Mouse (Mus musculus) ovary, postnatal 14 days (tissue): ENCODE data around the gene Lyve1.

Experiments
- DNase-seq: peaks from one replicate; pipeline ENCODE4 v3.0.0; 2022; ENCODE audit warnings: low spot score

Gene Lyve1

GRCm38 (mm10) chr7:110809585-110810557, 53.2 kb downstream of the Lyve1 start:
- DNase-seq: no peak

DNA sequence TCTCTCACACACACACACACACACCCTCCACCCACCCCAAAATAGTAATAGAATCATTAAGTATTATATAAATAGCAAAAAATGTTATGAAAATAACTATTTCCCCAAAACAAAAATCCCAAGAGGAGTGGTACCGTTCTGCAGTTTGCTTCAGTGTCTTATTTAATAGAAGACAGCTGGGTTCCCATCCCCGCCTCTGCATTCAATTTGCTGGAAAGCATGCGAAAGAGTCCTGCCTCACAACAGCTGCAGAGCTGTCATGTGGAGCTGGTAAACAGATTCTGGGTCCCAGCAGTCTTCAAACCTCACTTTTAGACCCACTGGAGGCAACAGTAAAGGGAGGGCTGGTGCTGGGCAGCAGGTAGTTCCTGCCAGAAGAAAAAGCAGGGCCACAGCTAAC, 54.1 kb downstream of the Lyve1 start:
- no peak for DNase-seq

GRCm38 (mm10) chr7:110807460-110808030, 55.5 kb downstream of the Lyve1 start:
- no peak for DNase-seq

GRCm38 (mm10) chr7:110804266-110804665, 58.8 kb downstream of the Lyve1 start:
- DNase-seq: no peak

GRCm38 (mm10) chr7:110803131-110803530, 59.9 kb downstream of the Lyve1 start:
- DNase-seq: no peak

DNA sequence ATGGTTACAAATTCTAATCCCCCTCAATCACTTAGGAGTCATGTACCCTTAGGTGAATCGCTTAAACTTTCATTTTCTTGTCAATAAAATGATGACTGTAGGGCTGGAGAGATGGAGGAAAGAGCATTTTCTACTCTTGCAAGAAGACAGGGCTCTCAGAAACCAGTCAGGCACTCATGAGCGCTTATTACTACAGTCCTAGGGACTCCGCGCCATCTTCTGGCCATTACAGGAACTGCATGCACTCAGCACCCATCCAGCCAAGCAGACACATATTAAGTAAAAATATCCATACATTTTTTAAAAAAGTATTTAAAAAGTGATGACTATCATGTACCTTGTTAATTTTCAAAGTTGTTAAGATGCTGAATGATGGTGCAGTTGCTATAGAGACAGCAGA, 62.0 kb downstream of the Lyve1 start:
- DNase-seq: peak; percentile 81
